Mouse (Mus musculus) erythroblast, embryonic 14.5 days (primary cell): ENCODE data around the gene Tnfaip2.

Experiments used
- GATA1 ChIP-seq: IDR thresholded peaks from 2 replicates; pipeline ENCODE4 v1.6.1; 2012; ENCODE audit warnings: low read length, inconsistent platforms, mixed read lengths
- TAL1 ChIP-seq: IDR thresholded peaks from 3 replicates; pipeline ENCODE4 v1.6.1; 2012; ENCODE audit warnings: low read length, inconsistent platforms, mixed read lengths

DNA sequence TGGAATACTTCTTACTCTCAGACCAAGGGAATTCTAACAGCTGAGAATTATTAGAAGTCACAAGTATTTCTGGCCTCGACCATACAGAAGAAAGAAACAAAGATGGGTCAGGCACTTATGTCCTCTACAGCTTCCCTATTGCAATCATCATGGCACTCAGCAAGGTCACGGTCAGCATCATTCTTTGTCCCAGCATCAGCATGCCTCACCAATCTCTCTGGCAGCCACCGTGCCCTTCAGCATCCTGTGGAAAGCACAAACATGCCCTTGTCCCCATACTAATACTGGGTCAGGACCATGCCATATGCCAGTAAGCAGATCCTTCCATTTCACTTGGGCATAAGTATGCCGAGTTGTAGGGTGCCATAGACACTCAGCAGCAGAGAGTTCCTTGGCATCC lies 52.7 kb downstream of the Tnfaip2 start:
- no peak for TF ChIP-seq TAL1
- TF ChIP-seq GATA1 = no peak
